Mouse (Mus musculus) forebrain, embryonic 11.5 days (tissue): Measurements from ENCODE around the gene Ttc4. TPM values are rescaled to one million over a fixed set of nuclear protein-coding genes. Genes with fewer than 3 reads are reported as not detected.

Experiments used
- ATAC-seq: fragments of 200-750 bp; cut with Nextera tagmentation; replicated peaks from 2 replicates; pipeline ENCODE4 v1.8.0; 2017; ENCODE audit warnings: moderate TSS enrichment; ENCODE audit not compliant: low FRiP score
- DNase-seq: peaks from one replicate; pipeline ENCODE4 v3.0.0-alpha.2; 2017; ENCODE audit warnings: low spot score
- H3K27ac ChIP-seq: fragments of 300-500 bp; sonication (generic); 2 replicates; pipeline ENCODE4 v1.5.1; 2014; ENCODE audit warnings: low read depth, low read length
- H3K27me3 ChIP-seq: fragments of 300-500 bp; sonication (generic); 2 replicates; pipeline ENCODE4 v1.6.1; 2014; ENCODE audit warnings: mild to moderate bottlenecking, low read length, mixed read lengths; ENCODE audit not compliant: control insufficient read depth, insufficient read depth
- H3K36me3 ChIP-seq: fragments of 300-500 bp; sonication (generic); 2 replicates; pipeline ENCODE4 v1.6.1; 2014; ENCODE audit warnings: mild to moderate bottlenecking, low read length, moderate library complexity, mixed read lengths; ENCODE audit not compliant: control insufficient read depth, insufficient read depth
- H3K4me1 ChIP-seq: fragments of 300-500 bp; sonication (generic); replicated peaks from 2 replicates; pipeline ENCODE4 v1.6.1; 2014; ENCODE audit warnings: low read length, mixed read lengths; ENCODE audit not compliant: control insufficient read depth, insufficient read depth
- H3K4me2 ChIP-seq: fragments of 300-500 bp; sonication (generic); 2 replicates; pipeline ENCODE4 v1.6.1; 2014; ENCODE audit warnings: low read depth, mild to moderate bottlenecking, low read length, moderate library complexity, mixed read lengths; ENCODE audit not compliant: severe bottlenecking
- H3K4me3 ChIP-seq: fragments of 300-500 bp; sonication (generic); 2 replicates; pipeline ENCODE4 v1.5.1; 2014; ENCODE audit warnings: low read depth, low read length
- H3K9ac ChIP-seq: fragments of 300-500 bp; sonication (generic); 2 replicates; pipeline ENCODE4 v1.6.1; 2014; ENCODE audit warnings: low read length
- H3K9me3 ChIP-seq: fragments of 300-500 bp; sonication (generic); 2 replicates; pipeline ENCODE4 v1.6.1; 2016; ENCODE audit warnings: low read length, mixed read lengths; ENCODE audit not compliant: control insufficient read depth
- WGBS: fragments of 180-500 bp; shearing (Covaris S2); extraction: QIAGEN DNeasy Blood & Tissue Kit; methylation state at CpG from one replicate; pipeline ENCODE4 v1.1.7; 2014; 5-methylcytosine and 5-hydroxymethylcytosine counted together
- polyA plus RNA-seq: library from polyadenylated mRNA; unstranded; fragments of >200 nt; fragmentation: Nextera tagmentation; extraction: Ambion mirVana; gene quantifications from 2 replicates; pipeline ENCODE4 v1.2.1, GENCODE M21; 2014

Gene Ttc4
- polyA plus RNA-seq, 1 experiment from 2014 or later = 101 TPM

DNA sequence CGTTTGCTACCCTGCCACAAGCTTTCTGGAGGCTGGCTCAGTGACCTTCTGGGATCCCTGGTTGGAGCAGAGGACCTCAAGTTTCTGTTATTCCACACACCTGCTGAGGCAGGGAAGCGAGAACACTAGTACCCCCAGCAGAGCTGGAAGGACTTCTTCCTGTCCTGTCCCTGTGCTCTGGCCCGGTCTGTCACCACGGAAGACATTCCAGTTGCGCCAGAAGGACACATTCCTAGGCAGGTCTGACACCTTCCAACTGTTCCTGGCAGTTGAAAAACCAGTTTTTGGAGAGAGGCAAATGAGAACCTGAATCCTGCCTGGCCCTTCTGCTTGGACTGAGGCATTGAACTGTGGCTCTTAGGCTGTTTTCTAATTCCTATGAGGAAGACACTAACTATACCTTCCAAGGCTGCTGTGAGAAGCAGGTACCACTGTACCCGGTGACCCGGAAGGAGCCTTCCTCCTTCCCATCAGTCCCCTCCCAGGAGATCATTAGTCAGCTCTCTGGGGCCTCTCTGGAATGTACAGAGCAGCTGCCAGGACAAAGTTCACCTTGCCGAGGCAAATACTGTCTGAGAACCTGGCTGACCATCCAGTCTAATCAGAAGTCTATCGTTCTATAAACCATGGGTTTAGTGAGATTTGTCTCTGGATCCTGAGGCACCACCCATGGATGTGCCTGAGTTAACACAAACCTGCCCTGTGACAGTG is 49.9 kb downstream of the Ttc4 start:
- no peak for DNase-seq
- no peak for ATAC-seq
- Histone ChIP-seq H3K9ac (no peak overlapping the region), H3K9me3 (no peaks in the 10 kb centered on the region), H3K27ac (no peak overlapping the region), H3K4me2 (no peak overlapping the region), H3K36me3 (no peaks in the 10 kb centered on the region), H3K27me3 (peaks cover under 1% of the 10 kb centered on the region; the same call in 1 of the 2 replicates), H3K4me3 (no peak overlapping the region), H3K4me1 (no peaks in the 10 kb centered on the region)
- 61% methylated on average over 9 of the region's 9 CpGs for WGBS

DNA sequence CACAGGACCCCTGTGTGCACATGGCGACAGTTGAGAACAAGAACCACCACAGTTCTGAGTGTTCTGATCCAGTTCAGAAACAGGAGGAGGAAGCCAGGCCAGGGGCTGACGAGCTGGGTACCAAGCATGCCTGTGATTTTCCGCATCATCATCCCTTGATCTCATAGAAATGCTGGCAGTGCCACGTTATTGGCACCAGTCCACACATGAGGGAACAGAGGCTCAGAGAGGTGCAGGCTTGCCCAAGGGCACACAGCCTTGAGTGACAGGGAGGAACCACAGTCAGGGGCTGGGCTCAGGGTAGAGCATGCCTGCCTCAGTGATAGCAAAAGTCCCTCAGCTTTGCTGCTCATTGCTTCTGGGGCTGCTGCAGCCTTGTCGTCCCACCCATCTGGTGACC is 50.9 kb downstream of the Ttc4 start:
- no peaks in the 10 kb centered on the region for H3K36me3 ChIP-seq
- no peak overlapping the region for H3K4me2 ChIP-seq
- no peaks in the 10 kb centered on the region for H3K4me1 ChIP-seq
- H3K27ac ChIP-seq = no peak overlapping the region
- WGBS = 86% methylated on average over 5 of the region's 5 CpGs
- DNase-seq (no peak), ATAC-seq (no peak)
- H3K9ac ChIP-seq = no peak overlapping the region
- H3K4me3 ChIP-seq = no peak overlapping the region
- no peaks in the 10 kb centered on the region for H3K9me3 ChIP-seq
- peaks cover 10% of the 10 kb centered on the region for H3K27me3 ChIP-seq

- no peak overlapping the region for H3K27ac ChIP-seq
- no peaks in the 10 kb centered on the region for H3K36me3 ChIP-seq
- DNase-seq (no peak), ATAC-seq (no peak)
- H3K4me2 ChIP-seq = no peak overlapping the region
- H3K4me3 ChIP-seq = no peak overlapping the region
- H3K9me3 ChIP-seq = no peaks in the 10 kb centered on the region
- peaks cover 24% of the 10 kb centered on the region for H3K27me3 ChIP-seq
- no peaks in the 10 kb centered on the region for H3K4me1 ChIP-seq
- 90% methylated on average over 10 of the region's 10 CpGs for WGBS
- H3K9ac ChIP-seq = no peak overlapping the region
These were observed 54.5 kb downstream of the Ttc4 start for GRCm38 (mm10) chr4:106624271-106624670.

DNA sequence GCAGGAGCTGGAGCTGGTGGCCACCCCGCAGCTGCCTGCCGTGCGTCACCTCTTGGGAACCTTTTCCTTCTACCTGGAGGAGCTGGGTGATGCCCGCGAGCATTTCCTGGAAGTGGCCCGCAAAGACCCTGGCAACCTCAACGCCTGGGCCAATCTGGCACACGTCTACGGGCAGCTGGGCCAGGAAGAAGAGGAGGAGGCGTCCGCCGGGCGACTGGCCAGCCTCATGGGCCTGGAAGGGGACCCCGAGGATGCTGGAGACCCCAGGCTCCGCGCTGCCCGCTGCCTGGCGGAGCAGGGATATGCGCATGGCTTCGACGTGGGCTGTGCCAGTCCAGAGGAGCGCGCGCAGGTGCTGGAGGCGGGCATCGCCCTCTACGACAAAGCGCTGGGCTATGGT is 56.0 kb downstream of the Ttc4 start:
- Histone ChIP-seq H3K4me3 (no peak overlapping the region), H3K4me2 (no peak overlapping the region), H3K9ac (no peak overlapping the region), H3K27ac (no peak overlapping the region), H3K4me1 (no peaks in the 10 kb centered on the region), H3K36me3 (no peaks in the 10 kb centered on the region), H3K27me3 (peaks cover 24% of the 10 kb centered on the region), H3K9me3 (no peaks in the 10 kb centered on the region)
- ATAC-seq = no peak
- no peak for DNase-seq
- 41% methylated on average over 28 of the region's 28 CpGs for WGBS

DNA sequence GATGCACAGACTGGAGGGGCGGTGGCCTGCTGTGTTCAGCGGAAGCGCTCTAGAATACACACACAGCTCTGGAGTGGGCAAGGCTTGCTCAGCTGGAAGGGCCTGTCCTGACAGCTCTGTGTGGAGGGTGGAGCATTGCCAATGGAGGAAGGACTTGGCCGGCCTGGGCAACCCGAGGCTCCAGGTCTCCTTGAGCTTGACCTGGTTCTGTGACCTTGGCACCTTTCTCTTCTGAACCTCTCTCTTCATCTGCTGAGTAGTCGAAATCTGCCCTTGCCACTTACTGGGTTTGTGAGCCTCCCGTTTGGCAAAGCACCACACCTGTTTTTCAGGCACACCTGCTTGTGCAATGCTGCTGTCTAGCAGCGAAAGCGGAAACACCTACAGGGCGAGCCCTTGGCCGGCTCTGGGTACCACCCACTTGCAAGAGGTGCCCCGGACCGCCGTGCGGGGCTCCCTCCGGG is 56.7 kb downstream of the Ttc4 start, which contains the start of gene Ttc22:
TSS of gene Ttc22 (plus strand) at position 403 of the 464 bp plus-strand sequence.
- Histone ChIP-seq H3K9me3 (no peaks in the 10 kb centered on the region), H3K4me3 (no peak within 1 kb of the TSS), H3K4me1 (0 out of 2 replicates have a peak, but pooled peaks cover under 1% of the 10 kb centered on the region), H3K9ac (no peak within 1 kb of the TSS), H3K27me3 (peaks cover 24% of the 10 kb centered on the region), H3K36me3 (no peaks in the 10 kb centered on the region), H3K27ac (no peak within 1 kb of the TSS), H3K4me2 (no peak within 1 kb of the TSS)
- ATAC-seq = no peak
- DNase-seq = no peak
- 32% methylated on average over 16 of the region's 16 CpGs for WGBS

- H3K27me3 ChIP-seq = peaks cover 24% of the 10 kb centered on the region
- no peak overlapping the region for H3K4me3 ChIP-seq
- H3K9me3 ChIP-seq = no peaks in the 10 kb centered on the region
- DNase-seq = no peak
- H3K36me3 ChIP-seq = no peaks in the 10 kb centered on the region
- no peak for ATAC-seq
- no peak overlapping the region for H3K4me2 ChIP-seq
- H3K9ac ChIP-seq = no peak overlapping the region
- 0 out of 2 replicates have a peak, but pooled peaks cover 3% of the 10 kb centered on the region for H3K4me1 ChIP-seq
- 72% methylated on average over 3 of the region's 3 CpGs for WGBS
- H3K27ac ChIP-seq = no peak overlapping the region
These were observed 57.3 kb downstream of the Ttc4 start for GRCm38 (mm10) chr4:106621428-106621827.

- H3K4me2 ChIP-seq = no peak overlapping the region
- no peak overlapping the region for H3K9ac ChIP-seq
- DNase-seq (no peak), ATAC-seq (no peak)
- WGBS = 82% methylated on average over 4 of the region's 4 CpGs
- no peak overlapping the region for H3K27ac ChIP-seq
- no peak overlapping the region for H3K4me3 ChIP-seq
- H3K27me3 ChIP-seq = peaks cover 24% of the 10 kb centered on the region
- 0 out of 2 replicates have a peak, but pooled peaks cover 3% of the 10 kb centered on the region for H3K4me1 ChIP-seq
- H3K9me3 ChIP-seq = no peaks in the 10 kb centered on the region
- H3K36me3 ChIP-seq = no peaks in the 10 kb centered on the region
These were observed 59.8 kb downstream of the Ttc4 start for GRCm38 (mm10) chr4:106618898-106619297.

DNA sequence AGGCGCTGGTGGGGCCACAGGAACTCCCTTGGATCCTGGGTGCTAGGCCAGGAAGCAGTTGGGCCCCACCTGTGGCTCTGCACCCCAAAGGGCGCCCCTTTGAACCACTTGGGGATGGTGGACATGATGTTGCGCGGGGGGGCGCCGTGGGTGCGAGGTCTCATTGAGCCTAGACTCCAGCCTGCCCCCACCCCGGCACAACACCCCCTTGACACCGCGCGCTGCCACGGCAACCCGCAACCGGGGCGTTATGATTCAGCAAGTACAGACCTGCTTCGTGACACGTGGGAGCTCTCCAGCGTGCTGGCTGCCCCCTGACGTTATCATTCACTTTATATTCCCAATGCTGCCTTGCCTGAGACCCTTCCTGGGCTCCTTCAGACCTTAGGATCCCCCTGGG is 61.7 kb downstream of the Ttc4 start, which contains the start of gene Lexm:
TSS of gene Lexm (minus strand) at position 186 of the 400 bp plus-strand sequence.
- no peak for ATAC-seq
- Histone ChIP-seq H3K4me1 (0 out of 2 replicates have a peak, but pooled peaks cover 3% of the 10 kb centered on the region), H3K27ac (no peak within 1 kb of the TSS), H3K27me3 (peaks cover 7% of the 10 kb centered on the region), H3K9ac (peak within 1 kb of the TSS; percentile 7; the same call in 1 of the 2 replicates), H3K4me3 (peak within 1 kb of the TSS; percentile 11; the same call in 1 of the 2 replicates), H3K9me3 (no peaks in the 10 kb centered on the region), H3K36me3 (no peaks in the 10 kb centered on the region), H3K4me2 (peak within 1 kb of the TSS; percentile 51)
- WGBS = under 1% methylated on average over 19 of the region's 19 CpGs
- peak; percentile 62 for DNase-seq
